Mouse (Mus musculus) myocyte (in vitro differentiated cells): ENCODE measurements around the gene Pabpc4l.

Source experiments
- E2F4 ChIP-seq: IDR thresholded peaks from one replicate; pipeline ENCODE4 v1.6.1; 2011; ENCODE audit warnings: mild to moderate bottlenecking, control low read depth, moderate library complexity; ENCODE audit not compliant: insufficient read depth
- MAX ChIP-seq: IDR thresholded peaks from one replicate; pipeline ENCODE4 v1.6.1; 2011; ENCODE audit warnings: low read depth, mild to moderate bottlenecking, control low read depth
- MYOG ChIP-seq, 3 experiments: IDR thresholded peaks; one replicate each; pipeline ENCODE4 v1.6.1; 2011; ENCODE audit warnings: control low read depth in 2 of 3, low read depth in 2 of 3, mild to moderate bottlenecking in 2 of 3; ENCODE audit not compliant: insufficient read length in 2 of 3, control insufficient read depth in 1 of 3, insufficient read depth in 1 of 3
- POLR2A ChIP-seq: IDR thresholded peaks from one replicate; pipeline ENCODE4 v1.6.1; 2011; ENCODE audit warnings: low read depth, mild to moderate bottlenecking, control low read depth, moderate library complexity; ENCODE audit not compliant: insufficient read length
- POLR2AphosphoS2 ChIP-seq: IDR thresholded peaks from one replicate; pipeline ENCODE4 v1.6.1; 2011; ENCODE audit warnings: low read depth, control low read depth; ENCODE audit not compliant: insufficient read length
- SRF ChIP-seq: IDR thresholded peaks from one replicate; pipeline ENCODE4 v1.6.1; 2011; ENCODE audit warnings: low read depth; ENCODE audit not compliant: control insufficient read depth, insufficient read length
- TCF12 ChIP-seq: IDR thresholded peaks from one replicate; pipeline ENCODE4 v1.6.1; 2011; ENCODE audit warnings: mild to moderate bottlenecking, control low read depth; ENCODE audit not compliant: poor library complexity, insufficient read depth, severe bottlenecking
- USF1 ChIP-seq: IDR thresholded peaks from one replicate; pipeline ENCODE4 v1.6.1; 2011; ENCODE audit warnings: low read depth, mild to moderate bottlenecking, control low read depth, moderate library complexity

DNA sequence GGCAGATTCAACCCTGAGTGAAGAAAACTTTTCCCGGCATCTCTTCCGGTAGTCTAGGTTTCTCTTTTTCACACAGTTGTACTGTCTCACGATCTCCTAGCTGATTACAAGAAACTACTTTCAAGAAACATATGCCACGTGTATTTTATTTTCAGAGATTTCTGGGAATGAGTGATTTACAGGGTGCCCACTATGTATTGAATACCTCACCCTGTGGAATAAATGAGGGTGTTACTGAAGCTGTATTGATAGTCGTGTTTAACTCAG is 180 bp upstream of the Pabpc4l start:
- TF ChIP-seq POLR2AphosphoS2 (no peak), POLR2A (no peak), MYOG (IDR thresholded peaks at IDR 0.05; ENCODE audit: control insufficient read depth in 1 of 3, insufficient read depth in 1 of 3, insufficient read length in 2 of 3, low read depth in 2 of 3) (no peak), SRF (no peak), USF1 (no peak), TCF12 (no peak), MAX (no peak), E2F4 (no peak)
